Mouse (Mus musculus): Measurements from ENCODE around the gene Cdc42bpb. TPM values are rescaled to one million over a fixed set of nuclear protein-coding genes. Genes with fewer than 3 reads are reported as not detected.

Gene Cdc42bpb
- polyA plus RNA-seq, 1 experiment from 2014 or later = 6.7 TPM

DNA sequence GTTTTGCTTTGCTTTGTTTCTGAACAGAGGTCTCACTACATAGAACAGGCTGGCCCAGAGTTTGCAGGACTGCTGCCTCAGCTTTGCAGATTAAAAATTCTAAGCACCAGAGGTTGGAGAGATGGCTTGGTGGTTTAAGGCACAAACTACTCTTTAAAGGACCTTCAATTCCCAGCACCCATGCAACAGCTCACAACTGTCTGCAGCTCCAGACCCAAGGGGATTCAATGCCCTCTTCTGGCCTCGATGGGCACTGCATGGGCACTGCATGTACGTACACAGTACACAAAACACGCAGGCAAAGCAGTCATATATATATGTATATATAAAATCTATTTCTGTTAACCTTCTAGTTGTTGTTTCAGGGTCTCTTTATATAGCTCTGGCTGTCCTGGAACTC lies 13.3 kb downstream of the Cdc42bpb start:
- no peaks in the 10 kb centered on the region for H3K27me3 ChIP-seq
- no peak overlapping the region for H3K4me2 ChIP-seq
- peak; percentile 10 for DNase-seq
- H3K9ac ChIP-seq = no peak overlapping the region
- peaks cover 56% of the 10 kb centered on the region for H3K4me1 ChIP-seq (replicated peaks)
- no peak overlapping the region for H3K4me3 ChIP-seq (replicated peaks)
- no peaks in the 10 kb centered on the region for H3K9me3 ChIP-seq (replicated peaks)
- H3K27ac ChIP-seq = no peak overlapping the region
- 74% methylated on average over 3 of the region's 3 CpGs for WGBS (ENCODE audit: insufficient replicate concordance)
- no peaks in the 10 kb centered on the region for H3K36me3 ChIP-seq
- ATAC-seq (ENCODE audit: low read depth) = no peak

DNA sequence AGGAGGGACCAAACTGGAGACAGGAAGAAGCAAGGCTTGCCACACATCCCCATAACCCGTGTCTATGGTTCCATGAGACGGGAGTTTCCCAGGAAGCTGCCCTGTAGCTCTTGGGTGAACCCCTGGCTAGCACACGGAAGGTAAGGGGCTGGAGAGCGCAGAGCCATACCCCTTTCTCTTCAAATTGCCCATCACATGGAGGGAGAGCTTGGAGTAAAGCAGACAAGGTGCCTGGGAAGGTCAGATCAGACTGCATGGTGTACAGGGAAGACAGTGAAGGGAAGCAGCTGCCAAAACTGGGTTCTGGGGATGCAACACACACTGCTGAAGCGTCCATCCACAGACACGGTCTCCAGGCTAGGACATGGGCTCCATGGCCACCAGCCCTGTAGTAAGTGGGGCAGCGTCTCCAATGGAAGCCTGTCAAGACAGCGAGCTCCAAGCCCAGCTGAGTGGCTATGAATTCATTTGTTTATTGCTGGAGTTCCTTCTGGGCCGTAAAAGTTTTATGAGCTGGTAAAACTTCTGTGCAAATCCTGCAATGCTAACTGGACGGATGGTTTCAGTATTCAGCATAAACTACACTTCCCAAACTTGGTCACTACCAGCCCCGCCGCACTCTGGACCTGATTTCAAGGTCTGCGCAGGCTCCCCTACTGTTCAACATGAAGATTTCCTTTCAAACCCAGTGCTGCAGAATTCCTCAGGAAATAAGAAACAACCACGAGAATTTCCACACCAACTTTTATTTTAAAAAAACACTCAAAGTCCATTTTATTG lies 16.0 kb downstream of the Cdc42bpb start:
- Histone ChIP-seq H3K27ac (no peak overlapping the region), H3K4me2 (no peak overlapping the region), H3K27me3 (no peaks in the 10 kb centered on the region), H3K36me3 (no peaks in the 10 kb centered on the region), H3K4me1 (replicated peaks) (peaks cover 38% of the 10 kb centered on the region), H3K9me3 (replicated peaks) (no peaks in the 10 kb centered on the region), H3K9ac (no peak overlapping the region), H3K4me3 (replicated peaks) (no peak overlapping the region)
- ATAC-seq (ENCODE audit: low read depth) (no peak), DNase-seq (no peak)
- 70% methylated on average over 14 of the region's 14 CpGs for WGBS (ENCODE audit: insufficient replicate concordance)

DNA sequence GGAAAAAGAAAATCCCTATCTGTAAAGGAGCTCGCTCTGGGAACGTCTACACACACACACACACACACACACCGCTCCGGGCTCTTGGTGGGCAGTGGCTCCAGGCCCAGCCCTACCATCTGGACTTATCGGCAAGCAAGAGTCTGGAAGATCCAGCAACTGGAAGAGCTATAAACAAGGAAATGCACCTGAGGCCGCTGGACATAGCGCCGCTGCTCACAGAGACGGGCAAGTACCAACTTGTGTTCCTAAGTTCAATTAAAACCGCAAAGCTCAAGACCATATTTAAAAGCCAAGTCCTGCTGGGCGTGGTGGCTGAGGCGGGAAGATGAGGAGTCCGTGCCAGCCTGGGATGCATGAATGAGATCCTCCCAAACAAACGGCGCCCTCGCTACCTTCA lies 16.8 kb downstream of the Cdc42bpb start:
- H3K4me3 ChIP-seq (replicated peaks) = no peak overlapping the region
- H3K27me3 ChIP-seq = no peaks in the 10 kb centered on the region
- peaks cover 43% of the 10 kb centered on the region for H3K4me1 ChIP-seq (replicated peaks)
- no peak overlapping the region for H3K9ac ChIP-seq
- 80% methylated on average over 16 of the region's 16 CpGs for WGBS (ENCODE audit: insufficient replicate concordance)
- no peak overlapping the region for H3K27ac ChIP-seq
- ATAC-seq (ENCODE audit: low read depth) = no peak
- DNase-seq = no peak
- H3K9me3 ChIP-seq (replicated peaks) = no peaks in the 10 kb centered on the region
- H3K36me3 ChIP-seq = no peaks in the 10 kb centered on the region
- H3K4me2 ChIP-seq = no peak overlapping the region

DNA sequence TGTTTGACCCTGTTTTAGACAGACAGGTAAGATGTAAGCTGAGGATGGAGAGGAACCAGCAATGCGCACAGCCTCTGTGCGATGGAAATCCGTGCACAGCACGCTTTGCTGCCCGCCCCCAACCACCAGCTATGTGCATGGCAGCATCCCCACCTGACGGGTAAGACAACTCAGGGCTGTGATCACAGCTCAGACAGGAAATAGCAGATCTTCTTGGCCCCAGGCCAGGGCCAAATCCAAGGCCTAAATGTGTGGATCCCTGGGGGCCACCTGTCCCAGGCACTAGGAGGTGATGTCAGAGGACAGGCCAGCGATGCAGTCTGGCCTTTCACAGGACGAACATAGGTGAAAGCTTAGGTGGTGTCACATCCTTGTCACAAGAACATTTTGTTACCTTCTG lies 21.3 kb downstream of the Cdc42bpb start:
- H3K36me3 ChIP-seq = no peaks in the 10 kb centered on the region
- no peak overlapping the region for H3K27ac ChIP-seq
- ATAC-seq (ENCODE audit: low read depth) (no peak), DNase-seq (no peak)
- H3K9me3 ChIP-seq (replicated peaks) = no peaks in the 10 kb centered on the region
- no peak overlapping the region for H3K4me2 ChIP-seq
- peaks cover 50% of the 10 kb centered on the region for H3K4me1 ChIP-seq (replicated peaks)
- no peak overlapping the region for H3K9ac ChIP-seq
- 80% methylated on average over 8 of the region's 8 CpGs for WGBS (ENCODE audit: insufficient replicate concordance)
- no peaks in the 10 kb centered on the region for H3K27me3 ChIP-seq
- no peak overlapping the region for H3K4me3 ChIP-seq (replicated peaks)

DNA sequence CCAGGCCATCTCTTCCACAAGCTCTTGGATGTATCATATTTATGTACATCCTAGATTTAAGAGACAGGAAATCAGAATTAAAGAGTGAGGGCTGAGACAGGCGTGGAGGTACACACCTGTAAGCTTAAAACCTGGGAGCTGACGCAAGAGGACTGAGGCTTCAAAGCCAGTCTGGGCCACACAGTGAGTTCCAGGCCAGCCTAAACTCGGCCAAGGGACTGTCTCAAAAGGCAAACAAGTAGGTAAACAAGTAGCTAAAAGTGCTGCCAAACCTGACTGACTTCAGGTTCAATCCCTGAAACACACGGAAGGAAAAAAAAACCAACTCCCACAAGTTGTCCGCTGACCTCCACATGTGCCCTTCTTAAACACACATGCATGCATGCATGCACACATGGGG lies 23.4 kb downstream of the Cdc42bpb start:
- H3K27me3 ChIP-seq = no peaks in the 10 kb centered on the region
- H3K4me3 ChIP-seq (replicated peaks) = no peak overlapping the region
- no peak overlapping the region for H3K9ac ChIP-seq
- H3K4me2 ChIP-seq = no peak overlapping the region
- H3K9me3 ChIP-seq (replicated peaks) = no peaks in the 10 kb centered on the region
- no peak overlapping the region for H3K27ac ChIP-seq
- H3K36me3 ChIP-seq = no peaks in the 10 kb centered on the region
- peaks cover 39% of the 10 kb centered on the region for H3K4me1 ChIP-seq (replicated peaks)
- DNase-seq = no peak
- 61% methylated on average over 5 of the region's 5 CpGs for WGBS (ENCODE audit: insufficient replicate concordance)
- ATAC-seq (ENCODE audit: low read depth) = no peak

DNA sequence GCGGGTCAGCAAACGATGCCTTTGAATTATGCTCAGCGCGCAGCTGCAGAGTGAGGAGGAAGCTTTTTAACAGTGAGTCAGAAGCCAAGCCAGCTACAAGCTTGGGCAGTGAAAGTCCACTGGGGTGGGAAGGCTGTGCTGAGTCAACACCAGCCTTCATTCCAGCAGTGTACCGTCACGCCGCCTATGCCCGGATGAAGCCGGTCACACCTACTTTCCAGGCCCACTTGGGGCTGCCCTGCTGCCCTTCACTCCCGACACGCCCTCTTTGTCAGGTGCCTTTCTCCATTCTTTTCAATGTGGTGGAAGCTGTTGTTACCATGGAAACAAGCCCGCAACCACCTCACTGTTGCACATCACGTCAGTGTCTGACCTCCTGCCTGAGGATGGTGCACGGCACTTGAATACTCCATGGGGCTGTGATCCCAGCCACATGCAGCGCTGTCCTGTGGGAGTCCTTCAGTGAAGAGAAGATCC lies 24.0 kb downstream of the Cdc42bpb start:
- Histone ChIP-seq H3K4me1 (replicated peaks) (peaks cover 39% of the 10 kb centered on the region), H3K9ac (no peak overlapping the region), H3K27ac (no peak overlapping the region), H3K27me3 (no peaks in the 10 kb centered on the region), H3K36me3 (no peaks in the 10 kb centered on the region), H3K4me2 (no peak overlapping the region), H3K9me3 (replicated peaks) (no peaks in the 10 kb centered on the region), H3K4me3 (replicated peaks) (no peak overlapping the region)
- WGBS (ENCODE audit: insufficient replicate concordance) = 76% methylated on average over 15 of the region's 15 CpGs
- ATAC-seq (ENCODE audit: low read depth) = peak; percentile 68
- DNase-seq = no peak

DNA sequence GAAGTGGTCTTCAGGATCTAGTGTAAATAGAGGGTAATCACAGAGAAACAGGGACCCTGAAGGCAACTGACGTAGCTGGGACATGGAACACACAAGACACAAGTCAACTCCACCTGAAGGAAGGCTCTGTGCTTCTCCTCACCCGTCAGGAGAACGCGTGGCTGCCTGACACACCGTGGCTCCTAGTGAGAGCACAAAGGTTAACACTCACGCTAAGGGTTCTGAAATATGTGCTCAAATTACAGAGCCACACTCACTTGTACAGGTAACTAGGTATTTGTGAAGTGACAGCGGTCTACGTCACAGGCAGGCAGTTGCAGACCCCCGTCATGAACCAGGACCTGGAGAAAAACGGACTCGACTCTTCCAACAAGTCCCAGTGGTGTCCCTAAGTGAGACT lies 24.5 kb downstream of the Cdc42bpb start:
- no peaks in the 10 kb centered on the region for H3K9me3 ChIP-seq (replicated peaks)
- no peak overlapping the region for H3K27ac ChIP-seq

DNA sequence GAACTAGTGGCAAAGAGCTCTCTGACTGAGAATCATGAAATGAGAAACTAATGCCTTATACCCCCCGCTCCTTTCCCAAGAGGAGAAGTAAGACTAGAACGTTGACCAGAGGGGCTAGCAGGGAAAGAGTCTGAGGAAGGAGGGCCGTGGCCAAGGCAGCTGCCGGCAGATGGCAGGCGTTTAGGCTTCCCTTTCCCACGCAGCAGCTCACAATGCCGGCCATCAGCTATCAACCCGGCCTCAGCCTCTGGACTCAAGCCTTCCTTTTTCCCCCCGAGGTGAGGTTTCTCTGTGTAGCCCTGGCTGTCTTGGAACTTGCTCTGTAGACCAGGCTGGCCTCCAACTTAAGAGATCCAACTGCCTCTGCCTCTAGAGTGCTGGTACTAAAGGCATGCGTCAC lies 25.0 kb downstream of the Cdc42bpb start:
- Histone ChIP-seq H3K4me2 (no peak overlapping the region), H3K36me3 (no peaks in the 10 kb centered on the region), H3K9ac (no peak overlapping the region), H3K9me3 (replicated peaks) (no peaks in the 10 kb centered on the region), H3K27me3 (no peaks in the 10 kb centered on the region), H3K4me1 (replicated peaks) (peaks cover 34% of the 10 kb centered on the region), H3K4me3 (replicated peaks) (no peak overlapping the region), H3K27ac (no peak overlapping the region)
- DNase-seq = no peak
- no peak for ATAC-seq (ENCODE audit: low read depth)
- WGBS (ENCODE audit: insufficient replicate concordance) = 53% methylated on average over 10 of the region's 10 CpGs

More for the DNA sequence above, 24.5 kb downstream of the Cdc42bpb start:
- Histone ChIP-seq H3K4me2 (no peak overlapping the region), H3K36me3 (no peaks in the 10 kb centered on the region), H3K27me3 (no peaks in the 10 kb centered on the region), H3K4me1 (replicated peaks) (peaks cover 36% of the 10 kb centered on the region), H3K9ac (no peak overlapping the region), H3K4me3 (replicated peaks) (no peak overlapping the region)
- WGBS (ENCODE audit: insufficient replicate concordance) = 82% methylated on average over 11 of the region's 11 CpGs
- no peak for DNase-seq
- no peak for ATAC-seq (ENCODE audit: low read depth)

DNA sequence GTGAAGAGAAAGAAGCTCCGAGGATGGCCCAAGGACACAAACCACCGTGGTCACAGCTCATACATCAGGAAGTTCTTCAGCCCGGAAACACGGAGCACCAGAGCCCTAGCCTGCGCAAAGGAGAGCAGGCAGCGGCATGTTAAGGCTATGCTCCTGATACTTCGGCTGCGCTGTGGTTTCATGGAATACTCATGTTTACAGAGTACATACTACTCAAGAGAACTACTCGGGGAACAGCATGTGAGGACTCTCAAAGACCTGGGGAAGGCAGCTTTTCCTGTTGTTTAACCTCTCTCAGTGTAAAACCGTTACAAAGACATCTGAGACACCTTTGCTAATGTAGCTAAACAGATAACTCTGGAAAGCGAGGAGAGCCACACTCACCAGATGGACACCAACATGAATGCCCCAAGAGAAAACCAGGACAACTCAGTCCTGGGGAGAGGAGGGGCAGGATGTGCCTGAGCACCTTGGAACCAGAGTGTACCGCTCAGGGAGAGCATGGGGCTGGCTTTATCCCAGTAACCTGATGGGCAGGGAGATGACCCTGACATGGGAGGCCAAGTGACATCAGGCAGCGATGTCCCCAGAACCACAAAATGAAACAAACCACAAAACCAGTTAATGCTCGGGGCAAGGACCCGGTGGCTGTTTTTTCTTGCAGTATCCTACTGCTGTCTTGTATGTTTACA lies 27.8 kb downstream of the Cdc42bpb start:
- no peak overlapping the region for H3K4me2 ChIP-seq
- no peak for DNase-seq
- no peaks in the 10 kb centered on the region for H3K36me3 ChIP-seq
- no peak overlapping the region for H3K27ac ChIP-seq
- no peak overlapping the region for H3K4me3 ChIP-seq (replicated peaks)
- no peaks in the 10 kb centered on the region for H3K27me3 ChIP-seq
- WGBS (ENCODE audit: insufficient replicate concordance) = 54% methylated on average over 15 of the region's 15 CpGs
- H3K9ac ChIP-seq = no peak overlapping the region
- no peak for ATAC-seq (ENCODE audit: low read depth)
- H3K9me3 ChIP-seq (replicated peaks) = no peaks in the 10 kb centered on the region
- H3K4me1 ChIP-seq (replicated peaks) = peaks cover 21% of the 10 kb centered on the region

DNA sequence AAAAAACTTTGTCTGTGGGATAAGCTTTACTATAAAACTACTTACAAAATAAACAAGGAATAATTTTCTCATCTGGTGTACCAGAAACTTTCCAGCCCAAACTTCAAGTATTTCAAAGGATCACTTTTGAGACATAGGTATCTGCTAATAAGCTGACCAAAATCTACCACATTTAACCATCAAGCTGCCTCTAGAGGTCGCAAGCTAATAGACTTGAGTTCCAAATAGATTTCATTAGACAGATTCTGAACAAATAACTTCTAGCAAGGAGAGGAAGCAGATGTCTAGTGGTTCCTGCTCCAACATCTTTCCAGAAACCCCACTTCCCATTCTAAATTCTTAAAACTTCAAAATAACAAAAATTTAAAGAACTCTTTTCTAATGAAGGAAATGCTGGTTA lies 33.6 kb downstream of the Cdc42bpb start:
- H3K36me3 ChIP-seq = peaks cover 18% of the 10 kb centered on the region
- no peak overlapping the region for H3K4me3 ChIP-seq (replicated peaks)
- no peak overlapping the region for H3K9ac ChIP-seq
- no peaks in the 10 kb centered on the region for H3K9me3 ChIP-seq (replicated peaks)
- 47% methylated on average over 1 of the region's 1 CpGs for WGBS (ENCODE audit: insufficient replicate concordance)
- ATAC-seq (ENCODE audit: low read depth) (no peak), DNase-seq (no peak)
- H3K27me3 ChIP-seq = no peaks in the 10 kb centered on the region
- H3K4me1 ChIP-seq (replicated peaks) = peaks cover under 1% of the 10 kb centered on the region; the same call in 1 of the 2 replicates
- H3K27ac ChIP-seq = no peak overlapping the region
- H3K4me2 ChIP-seq = no peak overlapping the region

DNA sequence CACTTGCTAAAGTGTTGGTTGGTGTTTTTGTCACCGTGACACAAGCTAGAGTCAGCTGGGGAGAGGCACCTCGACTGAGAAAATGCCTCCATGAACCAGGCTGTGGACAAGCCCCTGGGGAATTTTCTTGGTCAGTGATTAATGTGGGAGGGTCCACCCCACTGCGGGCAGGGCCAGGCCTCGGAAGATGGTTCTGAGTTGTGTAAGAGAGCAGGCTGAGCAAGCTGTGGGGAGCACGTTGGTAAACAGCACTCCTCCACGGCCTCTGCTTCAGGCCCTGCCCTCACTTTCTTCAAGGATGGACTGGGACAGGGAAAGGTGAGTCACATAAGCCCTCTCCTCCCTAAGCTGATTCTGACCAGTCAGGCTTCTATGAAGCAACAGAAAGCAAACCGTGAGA lies 36.8 kb downstream of the Cdc42bpb start:
- Histone ChIP-seq H3K27me3 (no peaks in the 10 kb centered on the region), H3K9ac (no peak overlapping the region), H3K4me2 (no peak overlapping the region), H3K4me3 (replicated peaks) (no peak overlapping the region), H3K9me3 (replicated peaks) (no peaks in the 10 kb centered on the region), H3K36me3 (peaks cover 23% of the 10 kb centered on the region), H3K4me1 (replicated peaks) (peaks cover 22% of the 10 kb centered on the region), H3K27ac (no peak overlapping the region)
- WGBS (ENCODE audit: insufficient replicate concordance) = 69% methylated on average over 7 of the region's 7 CpGs
- no peak for ATAC-seq (ENCODE audit: low read depth)
- DNase-seq = no peak

Data from liver, embryonic 13.5 days (tissue).